Mouse (Mus musculus): Measurements from ENCODE around the gene Exosc6. TPM values are rescaled to one million over a fixed set of nuclear protein-coding genes. Genes with fewer than 3 reads are reported as not detected.
A peak's percentile ranks its signal among the peaks of the same experiment; 100 is the strongest.

Gene Exosc6
- polyA plus RNA-seq, 1 experiment: 11.4 TPM

- no peak within 1 kb of the TSS for H3ac ChIP-seq (ENCODE audit: control insufficient read depth, insufficient read length, low read depth)
- H3K79me3 ChIP-seq (ENCODE audit: low read depth): peaks cover 25% of the 10 kb centered on the region
- no peak within 1 kb of the TSS for H3K4me3 ChIP-seq (ENCODE audit: insufficient read depth, poor library complexity, severe bottlenecking)
- H3K27me3 ChIP-seq (ENCODE audit: control insufficient read depth, insufficient read depth, insufficient read length): no peaks in the 10 kb centered on the region
- peaks cover 29% of the 10 kb centered on the region for H3K79me2 ChIP-seq (ENCODE audit: control insufficient read depth, insufficient read depth)
- TF ChIP-seq MYOG (IDR thresholded peaks at IDR 0.05; ENCODE audit: control insufficient read depth, extremely low read depth, insufficient read length) (no peak), USF1 (IDR thresholded peaks at IDR 0.05; ENCODE audit: low read depth) (no peak), FOSL1 (IDR thresholded peaks at IDR 0.05; ENCODE audit: insufficient read depth, low read length, poor library complexity, severe bottlenecking) (no peak), MYOD1 (IDR thresholded peaks at IDR 0.05; ENCODE audit: control insufficient read depth, insufficient read length, low read depth) (no peak), CTCF (IDR thresholded peaks at IDR 0.05; ENCODE audit: control insufficient read depth, insufficient read depth, insufficient read length) (no peak), CEBPB (IDR thresholded peaks at IDR 0.05; ENCODE audit: low read depth) (no peak), MAX (IDR thresholded peaks at IDR 0.05) (no peak)
- H3K36me3 ChIP-seq (ENCODE audit: control insufficient read depth, insufficient read depth): peaks cover 8% of the 10 kb centered on the region
Measured at GRCm38 (mm10) chr8:111031572-111031971, 24.6 kb upstream of the Exosc6 start, which contains the start of gene Ddx19b. Ddx19b (minus strand) TSS chr8:111031751.

GRCm38 (mm10) chr8:111032916-111033315 is 23.2 kb upstream of the Exosc6 start, which contains the start of gene Aars:
Aars (plus strand) TSS chr8:111033144.
- Histone ChIP-seq H3K4me3 (ENCODE audit: insufficient read depth, poor library complexity, severe bottlenecking) (peak within 1 kb of the TSS; percentile 84), H3ac (ENCODE audit: control insufficient read depth, insufficient read length, low read depth) (peak within 1 kb of the TSS; percentile 92)

DNA sequence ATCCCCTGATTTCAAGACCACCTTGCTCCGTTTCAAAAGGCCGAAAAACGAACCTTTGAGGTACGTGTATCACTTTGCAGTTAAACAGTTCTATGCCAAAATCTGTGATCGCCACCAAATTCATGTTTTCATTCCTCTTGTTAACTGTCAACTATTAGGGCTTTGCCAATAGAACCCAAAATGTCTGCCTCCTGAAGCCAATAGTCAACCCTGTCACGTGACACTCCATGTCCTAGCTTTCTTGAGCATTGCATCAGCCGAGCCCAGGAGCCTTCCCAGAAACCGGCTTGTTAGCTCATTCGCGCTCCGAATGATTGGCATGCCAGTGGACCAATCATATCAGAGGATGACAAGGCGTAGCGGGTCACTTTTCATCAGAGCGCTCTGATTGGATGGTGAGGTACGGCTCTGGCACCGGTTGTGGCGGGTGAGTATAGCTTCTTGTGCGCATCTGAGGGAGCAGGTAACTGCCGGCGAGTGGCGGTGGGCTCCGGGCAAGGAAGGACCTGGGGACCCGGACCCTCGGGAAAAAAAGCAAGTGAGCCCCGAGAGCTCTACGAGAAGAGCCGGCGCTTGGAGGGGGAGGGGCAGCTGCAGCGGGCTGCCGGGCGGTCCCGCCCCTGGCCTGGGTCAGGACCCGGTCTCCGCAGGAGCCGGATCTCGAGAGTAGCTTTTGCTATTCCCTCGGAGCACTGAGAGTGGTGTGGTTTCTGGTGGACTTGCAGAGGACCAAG is 22.5 kb upstream of the Exosc6 start:
- Histone ChIP-seq H3ac (ENCODE audit: control insufficient read depth, insufficient read length, low read depth) (peak overlapping the region; percentile 92), H3K36me3 (ENCODE audit: control insufficient read depth, insufficient read depth) (peaks cover 29% of the 10 kb centered on the region), H3K4me3 (ENCODE audit: insufficient read depth, poor library complexity, severe bottlenecking) (peak overlapping the region; percentile 84), H3K79me3 (ENCODE audit: low read depth) (peaks cover 34% of the 10 kb centered on the region), H3K79me2 (ENCODE audit: control insufficient read depth, insufficient read depth) (peaks cover 48% of the 10 kb centered on the region), H3K27me3 (ENCODE audit: control insufficient read depth, insufficient read depth, insufficient read length) (no peaks in the 10 kb centered on the region)
- peak; percentile 95 for TF ChIP-seq CEBPB (IDR thresholded peaks at IDR 0.05; ENCODE audit: low read depth)
- TF ChIP-seq FOSL1 (IDR thresholded peaks at IDR 0.05; ENCODE audit: insufficient read depth, low read length, poor library complexity, severe bottlenecking): no peak
- no peak for TF ChIP-seq CTCF (IDR thresholded peaks at IDR 0.05; ENCODE audit: control insufficient read depth, insufficient read depth, insufficient read length)
- peak; percentile 100 for TF ChIP-seq USF1 (IDR thresholded peaks at IDR 0.05; ENCODE audit: low read depth)
- TF ChIP-seq MAX (IDR thresholded peaks at IDR 0.05): peak; percentile 85

More at GRCm38 (mm10) chr8:111032916-111033315, 23.2 kb upstream of the Exosc6 start, which contains the start of gene Aars:
- peaks cover 42% of the 10 kb centered on the region for H3K79me2 ChIP-seq (ENCODE audit: control insufficient read depth, insufficient read depth)
- H3K79me3 ChIP-seq (ENCODE audit: low read depth): peaks cover 30% of the 10 kb centered on the region
- TF ChIP-seq MYOD1 (IDR thresholded peaks at IDR 0.05; ENCODE audit: control insufficient read depth, insufficient read length, low read depth) (no peak), USF1 (IDR thresholded peaks at IDR 0.05; ENCODE audit: low read depth) (no peak), CTCF (IDR thresholded peaks at IDR 0.05; ENCODE audit: control insufficient read depth, insufficient read depth, insufficient read length) (no peak), FOSL1 (IDR thresholded peaks at IDR 0.05; ENCODE audit: insufficient read depth, low read length, poor library complexity, severe bottlenecking) (no peak)
- peaks cover 21% of the 10 kb centered on the region for H3K36me3 ChIP-seq (ENCODE audit: control insufficient read depth, insufficient read depth)
- no peaks in the 10 kb centered on the region for H3K27me3 ChIP-seq (ENCODE audit: control insufficient read depth, insufficient read depth, insufficient read length)

GRCm38 (mm10) chr8:111034276-111034675 is 21.9 kb upstream of the Exosc6 start:
- Histone ChIP-seq H3ac (ENCODE audit: control insufficient read depth, insufficient read length, low read depth) (peak overlapping the region; percentile 92), H3K27me3 (ENCODE audit: control insufficient read depth, insufficient read depth, insufficient read length) (no peaks in the 10 kb centered on the region), H3K79me2 (ENCODE audit: control insufficient read depth, insufficient read depth) (peaks cover 54% of the 10 kb centered on the region), H3K4me3 (ENCODE audit: insufficient read depth, poor library complexity, severe bottlenecking) (peak overlapping the region; percentile 84), H3K79me3 (ENCODE audit: low read depth) (peaks cover 36% of the 10 kb centered on the region), H3K36me3 (ENCODE audit: control insufficient read depth, insufficient read depth) (peaks cover 35% of the 10 kb centered on the region)
- TF ChIP-seq FOSL1 (IDR thresholded peaks at IDR 0.05; ENCODE audit: insufficient read depth, low read length, poor library complexity, severe bottlenecking) (no peak), MYOD1 (IDR thresholded peaks at IDR 0.05; ENCODE audit: control insufficient read depth, insufficient read length, low read depth) (no peak), CEBPB (IDR thresholded peaks at IDR 0.05; ENCODE audit: low read depth) (no peak), USF1 (IDR thresholded peaks at IDR 0.05; ENCODE audit: low read depth) (no peak), MAX (IDR thresholded peaks at IDR 0.05) (no peak), MYOG (IDR thresholded peaks at IDR 0.05; ENCODE audit: control insufficient read depth, extremely low read depth, insufficient read length) (no peak), CTCF (IDR thresholded peaks at IDR 0.05; ENCODE audit: control insufficient read depth, insufficient read depth, insufficient read length) (no peak)

DNA sequence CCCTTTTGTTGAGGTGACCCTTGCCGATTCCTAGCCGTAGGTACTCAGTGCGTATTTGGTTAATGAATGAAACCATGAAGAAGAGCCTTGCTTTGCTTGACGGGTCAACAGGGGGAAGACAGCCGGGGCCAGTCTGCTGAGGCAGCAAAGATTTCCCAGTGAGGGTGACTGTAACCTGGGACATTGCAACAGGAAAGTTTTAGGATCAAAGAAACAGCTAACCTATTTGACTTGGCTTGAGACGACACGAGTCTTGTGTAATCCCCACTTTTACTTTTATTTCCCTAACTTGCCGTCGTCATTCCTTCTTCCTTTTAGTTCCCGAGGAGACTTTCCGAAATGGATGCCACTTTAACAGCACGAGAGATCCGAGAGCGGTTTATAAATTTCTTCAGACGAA is 19.5 kb upstream of the Exosc6 start:
- H3K4me3 ChIP-seq (ENCODE audit: insufficient read depth, poor library complexity, severe bottlenecking): no peak overlapping the region
- TF ChIP-seq CTCF (IDR thresholded peaks at IDR 0.05; ENCODE audit: control insufficient read depth, insufficient read depth, insufficient read length): no peak
- TF ChIP-seq MYOD1 (IDR thresholded peaks at IDR 0.05; ENCODE audit: control insufficient read depth, insufficient read length, low read depth): no peak
- TF ChIP-seq FOSL1 (IDR thresholded peaks at IDR 0.05; ENCODE audit: insufficient read depth, low read length, poor library complexity, severe bottlenecking): no peak
- TF ChIP-seq CEBPB (IDR thresholded peaks at IDR 0.05; ENCODE audit: low read depth): no peak
- TF ChIP-seq MAX (IDR thresholded peaks at IDR 0.05): no peak
- no peak for TF ChIP-seq MYOG (IDR thresholded peaks at IDR 0.05; ENCODE audit: control insufficient read depth, extremely low read depth, insufficient read length)
- no peak for TF ChIP-seq USF1 (IDR thresholded peaks at IDR 0.05; ENCODE audit: low read depth)
- no peaks in the 10 kb centered on the region for H3K27me3 ChIP-seq (ENCODE audit: control insufficient read depth, insufficient read depth, insufficient read length)
- no peak overlapping the region for H3ac ChIP-seq (ENCODE audit: control insufficient read depth, insufficient read length, low read depth)
- peaks cover 58% of the 10 kb centered on the region for H3K36me3 ChIP-seq (ENCODE audit: control insufficient read depth, insufficient read depth)
- H3K79me2 ChIP-seq (ENCODE audit: control insufficient read depth, insufficient read depth): peaks cover 61% of the 10 kb centered on the region
- H3K79me3 ChIP-seq (ENCODE audit: low read depth): peaks cover 36% of the 10 kb centered on the region
